Mouse (Mus musculus) bone marrow macrophage, adult 2 months (primary cell): ENCODE data around the gene Slc16a11. TPM values are rescaled to one million over a fixed set of nuclear protein-coding genes. Genes with fewer than 3 reads are reported as not detected.

Source experiments
- H3K27ac ChIP-seq: 2 replicates; pipeline ENCODE4 v1.5.1; 2012; ENCODE audit warnings: low read depth, low read length; ENCODE audit not compliant: insufficient read depth
- H3K4me1 ChIP-seq: 2 replicates; pipeline ENCODE4 v1.6.1; 2012; ENCODE audit warnings: low read length; ENCODE audit not compliant: control insufficient read depth, insufficient read depth
- H3K4me3 ChIP-seq: 2 replicates; pipeline ENCODE4 v1.5.1; 2012; ENCODE audit warnings: mild to moderate bottlenecking, low read length, moderate library complexity; ENCODE audit not compliant: insufficient read depth
- CTCF ChIP-seq: IDR thresholded peaks from 2 replicates; pipeline ENCODE4 v1.5.1; 2012; ENCODE audit warnings: low read depth, mild to moderate bottlenecking, low read length, moderate library complexity
- POLR2A ChIP-seq: IDR thresholded peaks from 2 replicates; pipeline ENCODE4 v1.6.1; 2012; ENCODE audit warnings: mild to moderate bottlenecking, low read depth, low read length, borderline replicate concordance
- polyA plus RNA-seq: library from polyadenylated mRNA; stranded (reverse); fragments of >200 nt; gene quantifications from 2 replicates; pipeline ENCODE4 v1.2.4, GENCODE M21; 2012; ENCODE audit not compliant: missing spikeins, insufficient read depth, insufficient read length

Gene Slc16a11
- polyA plus RNA-seq, 1 experiment = not detected

GRCm38 (mm10) chr11:70232546-70232945 is 20.0 kb downstream of the Slc16a11 start:
- Histone ChIP-seq H3K4me1 (peaks cover 16% of the 10 kb centered on the region), H3K27ac (no peak overlapping the region), H3K4me3 (no peak overlapping the region)
- TF ChIP-seq POLR2A (no peak), CTCF (no peak)

DNA sequence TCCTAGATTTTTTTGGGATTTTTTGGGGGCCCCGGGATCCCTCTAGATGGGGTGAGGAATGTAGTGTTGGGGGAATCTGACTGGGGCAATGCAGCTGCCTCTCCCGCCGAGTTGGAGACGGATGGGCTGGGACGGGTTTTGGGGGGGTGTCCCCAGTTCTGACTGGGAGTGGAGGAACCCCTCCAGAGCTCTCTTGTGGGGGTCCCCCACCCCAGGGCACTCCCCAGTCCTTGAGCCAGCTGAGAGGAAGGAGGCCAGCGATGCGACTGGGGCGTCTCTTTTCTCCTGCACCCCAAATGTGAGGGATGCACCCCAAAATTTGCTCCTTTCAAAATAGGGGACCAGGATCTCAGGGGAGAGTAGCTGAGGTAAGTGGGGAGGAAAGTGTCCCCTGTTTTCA is 20.5 kb downstream of the Slc16a11 start:
- Histone ChIP-seq H3K4me1 (peaks cover 16% of the 10 kb centered on the region), H3K4me3 (no peak overlapping the region), H3K27ac (no peak overlapping the region)
- TF ChIP-seq POLR2A = no peak
- no peak for TF ChIP-seq CTCF

GRCm38 (mm10) chr11:70234037-70234436 is 21.5 kb downstream of the Slc16a11 start:
- Histone ChIP-seq H3K4me3 (no peak overlapping the region), H3K4me1 (peaks cover 16% of the 10 kb centered on the region), H3K27ac (no peak overlapping the region)
- TF ChIP-seq CTCF (no peak), POLR2A (no peak)

GRCm38 (mm10) chr11:70234497-70234896 is 21.9 kb downstream of the Slc16a11 start:
- Histone ChIP-seq H3K4me1 (peaks cover 13% of the 10 kb centered on the region), H3K4me3 (no peak overlapping the region), H3K27ac (no peak overlapping the region)
- TF ChIP-seq POLR2A = no peak
- TF ChIP-seq CTCF = no peak

GRCm38 (mm10) chr11:70235254-70235900 is 22.8 kb downstream of the Slc16a11 start:
- TF ChIP-seq CTCF = no peak
- no peak for TF ChIP-seq POLR2A
- no peak overlapping the region for H3K27ac ChIP-seq
- H3K4me1 ChIP-seq = peaks cover 9% of the 10 kb centered on the region
- H3K4me3 ChIP-seq = no peak overlapping the region

DNA sequence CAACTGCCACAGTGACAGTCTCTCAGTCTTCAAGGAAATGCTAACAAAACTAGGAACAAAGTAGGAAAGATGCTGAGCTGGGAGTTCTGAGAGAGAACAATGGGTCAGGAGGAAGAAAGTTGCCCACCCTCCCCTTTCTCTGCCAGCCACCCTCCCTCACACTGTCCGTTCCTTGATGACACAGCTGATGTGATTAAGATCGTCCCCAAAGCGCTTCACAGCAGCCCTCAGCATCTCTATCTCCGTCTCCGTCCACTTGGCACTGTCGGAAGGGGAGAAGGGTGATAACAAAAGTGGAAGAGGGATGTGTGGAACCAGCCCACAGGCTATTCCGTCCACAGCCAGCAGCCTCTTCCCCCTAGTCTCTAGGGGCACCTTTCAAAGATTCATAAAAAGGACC is 24.2 kb downstream of the Slc16a11 start:
- peak overlapping the region; percentile 94 for H3K4me3 ChIP-seq
- peak overlapping the region; percentile 78 for H3K27ac ChIP-seq
- TF ChIP-seq POLR2A (no peak), CTCF (no peak)
- H3K4me1 ChIP-seq = peaks cover 15% of the 10 kb centered on the region

DNA sequence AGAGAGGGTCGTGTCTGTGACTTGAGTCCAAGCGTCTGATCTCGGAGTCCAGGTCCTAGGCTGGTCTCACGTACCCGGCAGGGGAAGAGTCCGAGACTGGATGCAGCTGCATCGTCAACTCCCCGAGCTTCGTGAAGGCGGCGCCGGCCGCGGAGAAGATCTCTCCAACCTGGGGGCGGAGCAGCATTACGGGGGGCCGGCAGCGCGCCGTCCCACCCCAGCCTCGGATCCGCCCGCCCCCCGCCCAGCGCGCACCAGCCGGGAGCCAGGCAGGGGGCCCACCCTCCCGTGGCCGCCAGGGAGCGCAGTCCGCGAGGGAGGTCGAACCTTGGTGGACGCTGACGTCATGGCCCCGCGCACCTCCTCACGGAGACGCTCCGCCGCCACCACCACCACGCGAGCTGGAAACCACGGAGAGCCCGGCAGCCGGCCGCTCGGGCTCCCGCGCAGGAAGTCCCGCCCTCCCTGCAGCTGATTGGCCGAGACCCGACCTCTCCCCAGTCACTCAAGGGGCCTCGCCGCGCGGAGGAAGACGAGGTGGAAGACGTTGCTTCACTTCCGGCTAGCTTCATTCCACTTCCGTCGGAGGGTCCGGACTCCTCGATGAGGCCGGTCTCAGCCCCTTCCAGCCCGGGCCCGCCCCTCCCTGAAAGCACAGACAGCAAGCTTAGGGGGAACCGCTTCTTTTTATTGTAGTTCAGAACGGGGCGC is 25.1 kb downstream of the Slc16a11 start, which contains the start of gene 0610010K14Rik:
Gene 0610010K14Rik, minus strand, starts transcription at position 458 of the 711 bp plus-strand sequence.
- H3K4me3 ChIP-seq = peak within 1 kb of the TSS; percentile 94
- H3K4me1 ChIP-seq = peaks cover 20% of the 10 kb centered on the region
- TF ChIP-seq CTCF (no peak), POLR2A (no peak)
- peak within 1 kb of the TSS; percentile 92 for H3K27ac ChIP-seq

GRCm38 (mm10) chr11:70238591-70239440 is 26.3 kb downstream of the Slc16a11 start:
- peak overlapping the region; percentile 94 for H3K4me3 ChIP-seq
- H3K4me1 ChIP-seq = peaks cover 22% of the 10 kb centered on the region
- H3K27ac ChIP-seq = peak overlapping the region; percentile 92
- TF ChIP-seq POLR2A (no peak), CTCF (no peak)

- TF ChIP-seq CTCF = no peak
- TF ChIP-seq POLR2A = peak; percentile 75
- H3K4me1 ChIP-seq = peaks cover 22% of the 10 kb centered on the region
- peak within 1 kb of the TSS; percentile 92 for H3K27ac ChIP-seq
- peak within 1 kb of the TSS; percentile 94 for H3K4me3 ChIP-seq
Measured at GRCm38 (mm10) chr11:70239541-70240279, 27.2 kb downstream of the Slc16a11 start, which contains the start of the genes Gm21988 and Rnasek. TSS of gene Gm21988 (minus strand) at chr11:70239830. TSS of gene Rnasek (minus strand) at chr11:70239842.
